Mouse (Mus musculus): ENCODE results near the gene Nln. TPM values are rescaled to one million over a fixed set of nuclear protein-coding genes. Genes with fewer than 3 reads are reported as not detected.

The Nln gene
- polyA plus RNA-seq, 1 experiment from 2014 or later = 20.9 TPM

DNA sequence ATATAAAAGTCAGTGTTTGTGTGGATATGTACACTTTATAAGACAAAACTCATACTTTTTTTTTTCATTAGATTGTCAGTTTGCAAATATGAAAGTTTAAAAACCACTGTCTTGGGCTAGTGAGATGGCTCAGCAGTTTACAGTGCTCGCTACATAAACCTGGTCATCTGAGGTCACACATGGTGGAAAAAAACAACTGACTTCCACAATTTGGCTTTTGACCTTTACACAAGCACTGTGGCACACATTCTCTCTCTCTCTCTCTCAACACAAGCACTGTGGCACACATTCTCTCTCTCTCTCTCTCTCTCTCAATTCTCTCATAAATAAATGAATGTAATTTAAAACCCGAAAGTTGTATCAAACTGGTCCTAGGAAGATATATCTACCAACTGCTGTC lies 23.1 kb upstream of the Nln start:
- H3K4me3 ChIP-seq (ENCODE audit: low read depth, low read length) = no peak overlapping the region
- H3K9me3 ChIP-seq (ENCODE audit: control insufficient read depth, low read length) = no peaks in the 10 kb centered on the region
- no peaks in the 10 kb centered on the region for H3K4me1 ChIP-seq (replicated peaks; ENCODE audit: control insufficient read depth, insufficient read depth, low read length)
- no peak overlapping the region for H3K4me2 ChIP-seq
- no peak overlapping the region for H3K27ac ChIP-seq (ENCODE audit: low read depth, low read length)
- WGBS = 82% methylated on average over 2 of the region's 2 CpGs
- H3K9ac ChIP-seq (ENCODE audit: low read depth, low read length) = no peak overlapping the region
- H3K27me3 ChIP-seq (replicated peaks; ENCODE audit: control insufficient read depth, insufficient read depth, low read length) = no peaks in the 10 kb centered on the region
- H3K36me3 ChIP-seq (ENCODE audit: control insufficient read depth, insufficient read depth, low read length) = no peaks in the 10 kb centered on the region
- no peak for DNase-seq (ENCODE audit: low spot score)
- no peak for ATAC-seq (replicated peaks; ENCODE audit: low FRiP score)

DNA sequence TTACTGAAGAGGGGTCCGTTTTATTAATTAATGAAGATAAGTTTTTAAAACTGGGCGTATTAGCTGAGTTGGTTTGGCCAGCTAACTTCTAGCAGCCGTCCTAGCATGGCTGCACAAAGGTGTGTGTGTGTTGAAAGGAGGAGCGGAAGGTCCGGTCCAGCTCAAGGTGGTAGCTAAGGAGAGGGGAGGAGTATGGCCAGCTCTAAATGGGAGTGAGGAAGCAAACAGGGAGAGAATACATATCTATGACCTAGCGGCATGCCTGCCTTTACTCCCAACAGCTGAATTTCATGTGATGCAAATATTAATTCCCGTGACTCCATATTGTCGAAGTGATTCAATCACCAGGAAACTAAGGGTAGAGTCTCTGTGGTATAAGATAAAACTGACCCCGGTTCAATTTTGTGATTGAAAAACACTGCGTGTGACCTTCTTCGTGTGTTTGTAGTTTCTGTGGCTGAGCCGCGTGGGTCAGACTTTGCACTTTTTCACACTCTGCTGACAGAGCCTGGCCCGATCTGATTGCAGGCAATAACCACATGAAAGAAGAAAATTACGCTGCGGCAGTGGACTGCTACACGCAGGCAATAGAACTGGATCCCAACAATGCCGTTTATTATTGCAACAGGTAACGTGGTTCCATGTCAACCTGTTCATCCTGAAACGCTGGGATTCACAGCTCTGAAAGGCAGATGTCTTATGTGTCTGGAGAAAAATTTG lies 14.4 kb upstream of the Nln start:
- H3K36me3 ChIP-seq (ENCODE audit: control insufficient read depth, insufficient read depth, low read length) = no peaks in the 10 kb centered on the region

DNA sequence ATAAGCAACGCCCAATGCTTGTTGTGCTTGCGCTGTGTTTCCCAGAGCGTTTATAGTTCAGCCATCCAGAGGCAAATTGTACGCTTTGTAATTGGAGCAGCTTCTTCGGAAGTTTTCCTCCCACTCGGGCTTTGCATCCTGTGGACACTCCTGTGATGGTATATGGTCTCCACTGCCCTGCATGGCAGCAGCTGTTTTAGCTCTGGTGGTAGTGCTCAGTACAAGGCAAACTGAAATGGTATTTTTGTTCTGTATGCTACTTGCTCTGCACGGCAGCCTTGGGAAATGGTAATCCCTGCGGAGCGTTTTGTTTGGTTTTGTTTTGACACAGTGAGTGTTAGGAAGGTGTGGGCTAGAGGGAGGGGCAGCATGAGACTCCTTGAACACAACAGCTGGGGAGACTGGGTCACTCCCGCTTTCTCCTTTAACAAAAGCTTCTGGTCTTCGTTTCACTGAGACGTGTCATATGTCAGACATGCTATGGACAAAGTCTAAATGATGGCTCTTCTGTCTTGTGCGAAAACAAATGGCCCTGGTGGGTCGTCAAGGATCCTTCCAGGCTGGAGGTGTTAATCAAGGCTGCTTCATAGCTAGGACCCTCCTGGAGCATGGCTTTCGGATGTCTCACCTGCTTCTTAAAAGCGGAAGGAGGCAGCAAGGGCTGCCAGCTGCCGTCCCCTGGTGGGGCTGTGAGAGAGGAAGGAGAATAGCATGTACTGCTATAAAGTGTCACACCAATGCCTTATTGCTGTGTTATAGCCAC lies 12.8 kb upstream of the Nln start:
- H3K27me3 ChIP-seq (replicated peaks; ENCODE audit: control insufficient read depth, insufficient read depth, low read length) = no peaks in the 10 kb centered on the region
- H3K9ac ChIP-seq (ENCODE audit: low read depth, low read length) = no peak overlapping the region
- ATAC-seq (replicated peaks; ENCODE audit: low FRiP score) = no peak
- H3K4me2 ChIP-seq = no peak overlapping the region
- H3K4me3 ChIP-seq (ENCODE audit: low read depth, low read length) = no peak overlapping the region
- no peaks in the 10 kb centered on the region for H3K9me3 ChIP-seq (ENCODE audit: control insufficient read depth, low read length)
- no peaks in the 10 kb centered on the region for H3K36me3 ChIP-seq (ENCODE audit: control insufficient read depth, insufficient read depth, low read length)
- no peak overlapping the region for H3K27ac ChIP-seq (ENCODE audit: low read depth, low read length)
- 78% methylated on average over 17 of the region's 17 CpGs for WGBS
- DNase-seq (ENCODE audit: low spot score) = no peak
- H3K4me1 ChIP-seq (replicated peaks; ENCODE audit: control insufficient read depth, insufficient read depth, low read length) = no peaks in the 10 kb centered on the region

More for the DNA sequence above, 14.4 kb upstream of the Nln start:
- Histone ChIP-seq H3K4me1 (replicated peaks; ENCODE audit: control insufficient read depth, insufficient read depth, low read length) (no peaks in the 10 kb centered on the region), H3K9ac (ENCODE audit: low read depth, low read length) (no peak overlapping the region), H3K4me3 (ENCODE audit: low read depth, low read length) (no peak overlapping the region), H3K27ac (ENCODE audit: low read depth, low read length) (no peak overlapping the region), H3K9me3 (ENCODE audit: control insufficient read depth, low read length) (no peaks in the 10 kb centered on the region), H3K4me2 (no peak overlapping the region), H3K27me3 (replicated peaks; ENCODE audit: control insufficient read depth, insufficient read depth, low read length) (no peaks in the 10 kb centered on the region)
- DNase-seq (ENCODE audit: low spot score) (no peak), ATAC-seq (replicated peaks; ENCODE audit: low FRiP score) (no peak)
- 87% methylated on average over 20 of the region's 20 CpGs for WGBS

DNA sequence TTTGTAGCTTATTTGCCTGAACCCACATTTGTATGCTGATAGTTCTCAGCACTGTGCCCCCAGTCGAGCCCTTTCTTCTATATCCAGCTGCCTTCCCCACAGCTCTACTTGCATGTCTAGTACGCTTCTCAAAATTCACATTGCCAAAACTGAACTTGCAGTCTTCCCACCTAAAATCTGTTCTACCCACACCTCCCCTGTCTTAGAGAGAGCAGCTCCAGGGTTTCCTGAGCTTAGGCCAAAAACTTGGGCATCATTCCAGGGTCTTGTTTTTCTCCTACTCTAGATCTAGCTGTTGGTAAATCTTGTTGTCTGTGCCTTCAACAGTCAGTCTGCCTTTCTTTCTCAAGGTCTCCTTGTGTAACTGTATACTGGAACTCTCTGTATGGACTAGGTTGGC lies 5.4 kb upstream of the Nln start:
- H3K9ac ChIP-seq (ENCODE audit: low read depth, low read length) = no peak overlapping the region

DNA sequence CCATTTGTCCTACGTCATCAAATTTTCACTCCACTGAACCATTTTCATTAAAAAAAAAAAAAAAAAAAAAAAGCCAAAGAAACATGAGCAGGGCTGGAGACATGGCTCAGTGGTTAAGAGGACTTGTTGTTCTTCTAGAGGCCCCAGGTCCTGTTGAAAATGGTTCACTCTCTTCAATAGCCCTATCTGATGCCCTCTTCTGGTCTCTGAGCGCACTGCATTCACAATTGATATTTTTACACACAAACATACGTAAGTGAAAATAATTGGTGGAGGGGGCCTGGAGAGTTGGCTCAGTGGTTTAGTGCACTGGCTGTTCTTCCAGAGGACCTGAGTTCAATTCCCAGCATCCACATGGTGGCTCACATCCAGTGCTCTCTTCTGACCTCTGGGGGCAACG lies 4.4 kb upstream of the Nln start:
- Histone ChIP-seq H3K4me1 (replicated peaks; ENCODE audit: control insufficient read depth, insufficient read depth, low read length) (peaks cover 7% of the 10 kb centered on the region), H3K27me3 (replicated peaks; ENCODE audit: control insufficient read depth, insufficient read depth, low read length) (no peaks in the 10 kb centered on the region), H3K4me3 (ENCODE audit: low read depth, low read length) (no peak overlapping the region), H3K27ac (ENCODE audit: low read depth, low read length) (no peak overlapping the region), H3K9me3 (ENCODE audit: control insufficient read depth, low read length) (no peaks in the 10 kb centered on the region), H3K36me3 (ENCODE audit: control insufficient read depth, insufficient read depth, low read length) (no peaks in the 10 kb centered on the region), H3K4me2 (no peak overlapping the region), H3K9ac (ENCODE audit: low read depth, low read length) (no peak overlapping the region)
- WGBS = 89% methylated on average over 4 of the region's 4 CpGs
- ATAC-seq (replicated peaks; ENCODE audit: low FRiP score) (no peak), DNase-seq (ENCODE audit: low spot score) (no peak)

More for the DNA sequence above, 5.4 kb upstream of the Nln start:
- H3K9me3 ChIP-seq (ENCODE audit: control insufficient read depth, low read length) = no peaks in the 10 kb centered on the region
- DNase-seq (ENCODE audit: low spot score) (no peak), ATAC-seq (replicated peaks; ENCODE audit: low FRiP score) (no peak)
- H3K4me1 ChIP-seq (replicated peaks; ENCODE audit: control insufficient read depth, insufficient read depth, low read length) = peaks cover 5% of the 10 kb centered on the region; the same call in 1 of the 2 replicates
- no peak overlapping the region for H3K27ac ChIP-seq (ENCODE audit: low read depth, low read length)
- 89% methylated on average over 2 of the region's 2 CpGs for WGBS
- no peaks in the 10 kb centered on the region for H3K36me3 ChIP-seq (ENCODE audit: control insufficient read depth, insufficient read depth, low read length)
- no peak overlapping the region for H3K4me2 ChIP-seq
- no peaks in the 10 kb centered on the region for H3K27me3 ChIP-seq (replicated peaks; ENCODE audit: control insufficient read depth, insufficient read depth, low read length)
- H3K4me3 ChIP-seq (ENCODE audit: low read depth, low read length) = no peak overlapping the region

DNA sequence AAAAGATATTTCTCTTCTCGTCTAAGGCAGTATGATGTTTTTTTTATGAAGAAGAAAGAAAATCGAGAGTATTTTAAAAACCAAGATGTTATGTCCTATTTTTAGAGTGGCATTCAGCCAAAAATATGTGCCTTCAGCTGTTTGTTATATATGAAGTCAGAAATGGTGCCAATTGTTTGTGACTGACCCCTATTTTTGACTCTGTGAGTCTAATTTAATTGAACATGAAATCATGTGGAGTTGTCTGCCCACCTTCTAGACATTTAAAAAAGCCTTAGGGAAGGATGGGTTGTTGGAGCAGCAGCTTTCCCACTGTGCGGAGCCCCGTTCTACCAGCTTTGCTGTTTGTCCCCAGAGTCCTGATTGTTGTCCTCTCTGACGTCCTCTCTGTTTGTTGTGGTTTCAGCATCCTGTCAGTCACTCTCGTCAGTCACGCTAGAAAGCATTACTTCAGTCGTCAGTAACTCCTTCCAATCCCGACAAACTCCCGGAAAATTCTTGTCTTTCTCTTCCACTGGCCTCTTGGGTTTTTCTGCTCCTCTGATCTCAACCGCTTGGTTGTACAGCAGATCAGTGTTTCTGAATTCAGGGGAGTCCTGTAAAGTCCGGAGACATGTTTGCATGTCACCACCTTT lies 3.0 kb upstream of the Nln start:
- H3K9me3 ChIP-seq (ENCODE audit: control insufficient read depth, low read length) = no peaks in the 10 kb centered on the region
- no peak overlapping the region for H3K4me2 ChIP-seq
- peaks cover 10% of the 10 kb centered on the region for H3K4me1 ChIP-seq (replicated peaks; ENCODE audit: control insufficient read depth, insufficient read depth, low read length)
- no peaks in the 10 kb centered on the region for H3K27me3 ChIP-seq (replicated peaks; ENCODE audit: control insufficient read depth, insufficient read depth, low read length)
- DNase-seq (ENCODE audit: low spot score) = no peak
- H3K9ac ChIP-seq (ENCODE audit: low read depth, low read length) = no peak overlapping the region
- H3K36me3 ChIP-seq (ENCODE audit: control insufficient read depth, insufficient read depth, low read length) = no peaks in the 10 kb centered on the region
- 62% methylated on average over 12 of the region's 12 CpGs for WGBS
- H3K27ac ChIP-seq (ENCODE audit: low read depth, low read length) = no peak overlapping the region
- no peak for ATAC-seq (replicated peaks; ENCODE audit: low FRiP score)
- no peak overlapping the region for H3K4me3 ChIP-seq (ENCODE audit: low read depth, low read length)

DNA sequence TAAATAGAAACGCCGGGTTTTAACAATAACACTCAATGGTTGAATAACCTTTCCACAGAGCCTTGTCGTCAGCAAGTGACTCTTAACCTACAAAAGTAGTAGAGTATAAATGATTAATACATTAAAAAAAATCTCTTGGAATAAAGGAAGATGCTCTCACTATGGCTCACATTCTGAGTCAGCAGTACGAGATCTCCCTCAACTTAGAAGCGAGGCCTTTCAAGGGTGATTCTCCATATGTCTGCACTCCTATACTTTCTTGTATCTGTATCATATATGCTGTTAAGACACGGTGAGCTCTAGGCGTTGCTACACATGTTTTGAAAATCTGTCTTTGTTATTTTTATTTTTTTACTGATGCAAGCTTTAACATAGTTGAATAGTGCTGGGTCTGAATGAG lies 1.1 kb upstream of the Nln start:
- no peak overlapping the region for H3K9ac ChIP-seq (ENCODE audit: low read depth, low read length)
- ATAC-seq (replicated peaks; ENCODE audit: low FRiP score) = no peak
- peaks cover 10% of the 10 kb centered on the region for H3K4me1 ChIP-seq (replicated peaks; ENCODE audit: control insufficient read depth, insufficient read depth, low read length)
- 64% methylated on average over 7 of the region's 7 CpGs for WGBS
- H3K4me3 ChIP-seq (ENCODE audit: low read depth, low read length) = peak overlapping the region; percentile 81
- H3K27ac ChIP-seq (ENCODE audit: low read depth, low read length) = no peak overlapping the region
- peak overlapping the region; percentile 100 for H3K4me2 ChIP-seq
- H3K36me3 ChIP-seq (ENCODE audit: control insufficient read depth, insufficient read depth, low read length) = no peaks in the 10 kb centered on the region
- no peak for DNase-seq (ENCODE audit: low spot score)
- no peaks in the 10 kb centered on the region for H3K27me3 ChIP-seq (replicated peaks; ENCODE audit: control insufficient read depth, insufficient read depth, low read length)
- H3K9me3 ChIP-seq (ENCODE audit: control insufficient read depth, low read length) = no peaks in the 10 kb centered on the region

DNA sequence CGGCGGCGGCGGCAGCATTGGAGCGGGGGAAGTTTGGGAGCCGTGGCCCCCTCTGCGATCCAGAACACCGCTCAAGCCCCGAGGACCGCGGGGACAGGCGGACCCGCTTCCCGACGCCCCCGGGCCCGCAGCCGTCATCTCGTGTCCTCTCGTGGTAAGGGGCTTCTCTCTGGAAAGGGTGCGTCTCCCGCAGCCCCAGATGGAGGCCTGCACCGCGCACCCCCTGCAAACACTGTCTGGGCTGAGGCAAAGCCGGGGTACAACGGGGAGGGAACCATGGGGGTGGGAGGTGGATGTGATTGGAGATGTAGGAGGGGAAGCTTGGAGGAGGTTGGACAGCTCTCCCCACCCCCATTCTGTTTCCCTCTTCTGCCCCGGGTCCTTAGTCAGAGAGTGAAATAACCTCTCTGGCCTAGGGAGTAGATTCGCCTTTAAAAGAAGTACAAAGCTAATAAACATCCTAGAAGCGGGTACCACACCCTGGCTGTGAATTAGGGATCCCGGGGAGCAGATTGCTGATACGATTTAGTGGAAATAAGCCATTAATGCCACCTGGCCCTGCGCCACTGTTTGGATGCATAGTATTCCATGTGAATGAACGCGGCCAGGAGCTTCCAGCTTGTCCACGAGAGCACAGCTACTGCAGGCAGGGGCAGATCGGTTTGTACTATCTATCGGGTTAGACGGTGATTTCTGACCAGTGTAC lies 555 bp upstream of the Nln start:
- DNase-seq (ENCODE audit: low spot score) = no peak
- Histone ChIP-seq H3K9ac (ENCODE audit: low read depth, low read length) (peak overlapping the region; percentile 50), H3K36me3 (ENCODE audit: control insufficient read depth, insufficient read depth, low read length) (no peaks in the 10 kb centered on the region), H3K4me1 (replicated peaks; ENCODE audit: control insufficient read depth, insufficient read depth, low read length) (peaks cover 10% of the 10 kb centered on the region), H3K27ac (ENCODE audit: low read depth, low read length) (no peak overlapping the region), H3K4me3 (ENCODE audit: low read depth, low read length) (peak overlapping the region; percentile 81), H3K4me2 (peak overlapping the region; percentile 100), H3K27me3 (replicated peaks; ENCODE audit: control insufficient read depth, insufficient read depth, low read length) (no peaks in the 10 kb centered on the region), H3K9me3 (ENCODE audit: control insufficient read depth, low read length) (no peaks in the 10 kb centered on the region)
- ATAC-seq (replicated peaks; ENCODE audit: low FRiP score) = peak; percentile 22
- 5% methylated on average over 38 of the region's 38 CpGs for WGBS
